Mouse (Mus musculus) heart, adult 2 months (tissue): Measurements from ENCODE around the gene Cdk14. TPM values are rescaled to one million over a fixed set of nuclear protein-coding genes. Genes with fewer than 3 reads are reported as not detected.

Experiments
- DNase-seq, 2 experiments: peaks; one replicate each; pipeline ENCODE4 v3.0.0; 2021
- H3K27ac ChIP-seq: fragments of 200-600 bp; 2 replicates; pipeline ENCODE4 v1.8.1; 2022
- H3K27me3 ChIP-seq: fragments of 200-500 bp; 2 replicates; pipeline ENCODE4 v1.6.1; 2012; ENCODE audit warnings: mild to moderate bottlenecking, low read length, inconsistent platforms, mixed read lengths; ENCODE audit not compliant: control insufficient read depth, insufficient read depth
- H3K36me3 ChIP-seq: fragments of 200-500 bp; 2 replicates; pipeline ENCODE4 v1.6.1; 2012; ENCODE audit warnings: low read length, inconsistent platforms; ENCODE audit not compliant: control insufficient read depth, insufficient read depth
- H3K4me1 ChIP-seq: fragments of 200-500 bp; 2 replicates; pipeline ENCODE4 v1.6.1; 2011; ENCODE audit warnings: low read length; ENCODE audit not compliant: control insufficient read depth, insufficient read depth
- H3K4me3 ChIP-seq: fragments of 200-600 bp; 2 replicates; pipeline ENCODE4 v1.8.1; 2022
- H3K79me2 ChIP-seq: fragments of 200-500 bp; replicated peaks from 2 replicates; pipeline ENCODE4 v1.6.1; 2012; ENCODE audit warnings: mild to moderate bottlenecking, inconsistent platforms, low read length, moderate library complexity, mixed read lengths; ENCODE audit not compliant: control insufficient read depth, insufficient read depth
- H3K9ac ChIP-seq: fragments of 200-500 bp; 2 replicates; pipeline ENCODE4 v1.6.1; 2012; ENCODE audit warnings: low read depth, mild to moderate bottlenecking, control low read depth, inconsistent platforms, low read length, mixed read lengths
- CTCF ChIP-seq: fragments of 200-600 bp; IDR thresholded peaks from 2 replicates; pipeline ENCODE4 v1.8.1; 2022; ENCODE audit warnings: antibody characterized with exemption, mild to moderate bottlenecking, moderate library complexity
- EP300 ChIP-seq: fragments of 200-500 bp; IDR thresholded peaks from 2 replicates; pipeline ENCODE4 v1.6.1; 2011; ENCODE audit warnings: low read depth, low read length, control low read depth; ENCODE audit not compliant: insufficient read depth
- POLR2A ChIP-seq: fragments of 200-500 bp; IDR thresholded peaks from 2 replicates; pipeline ENCODE4 v1.6.1; 2011; ENCODE audit warnings: mild to moderate bottlenecking, low read depth, low read length, control low read depth; ENCODE audit not compliant: insufficient read depth
- whole genome bisulfite sequencing: fragments of 180-500 bp; shearing (Covaris S2); methylation state at CpG from one replicate; pipeline ENCODE4 v1.1.7; 2018; 5-methylcytosine and 5-hydroxymethylcytosine counted together
- intact Hi-C: fragments of 180-260 bp; cut with DNase I; formaldehyde crosslinking; loops from one replicate; pipeline ENCODE4 v1.15.1; 2025
- polyA plus RNA-seq: library from polyadenylated mRNA; depleted of rRNA; stranded (reverse); fragments of >200 nt; gene quantifications from 2 replicates; pipeline ENCODE4 v1.2.3, GENCODE M21; 2012
- total RNA-seq, 2 experiments: library from RNA; stranded (reverse); gene quantifications; 2 replicates each; pipeline ENCODE4 v1.2.3; 2021

Gene Cdk14
- total and polyA plus RNA-seq, 3 experiments: 2.7 to 8.1 (median 7.6) TPM

- no peak for DNase-seq
- Histone ChIP-seq H3K36me3 (no peaks in the 10 kb centered on the region), H3K27me3 (no peaks in the 10 kb centered on the region; the same call in 1 of the 2 replicates), H3K4me1 (no peaks in the 10 kb centered on the region), H3K4me3 (no peak overlapping the region), H3K9ac (no peak overlapping the region), H3K79me2 (no peaks in the 10 kb centered on the region), H3K27ac (no peak overlapping the region)
- intact Hi-C loops: no loop called here
- WGBS: 95% methylated on average over 7 of the region's 7 CpGs
- TF ChIP-seq CTCF (no peak), EP300 (no peak), POLR2A (no peak)
Observed at GRCm38 (mm10) chr5:4814465-4815204, 605.5 kb downstream of the Cdk14 start.

DNA sequence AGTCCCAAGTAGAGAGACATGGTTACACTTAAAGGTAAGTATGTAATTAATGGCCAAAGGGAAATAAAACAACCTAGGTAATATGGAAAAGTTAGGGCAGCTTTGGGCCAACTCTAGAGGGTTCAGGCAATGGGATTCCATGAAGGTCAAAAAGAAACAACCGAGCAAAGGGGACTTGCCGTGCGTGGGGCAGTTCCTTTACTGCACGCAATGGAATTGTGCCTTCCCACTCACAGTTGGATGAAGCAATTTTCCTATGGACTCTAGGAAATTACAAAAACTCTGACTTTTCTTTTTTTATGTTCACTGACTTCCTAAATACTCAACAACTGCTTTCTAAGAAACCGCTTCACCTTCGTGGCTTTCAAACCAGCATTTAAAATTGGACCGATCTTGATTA lies 606.8 kb downstream of the Cdk14 start:
- TF ChIP-seq CTCF (no peak), POLR2A (no peak), EP300 (no peak)
- no peak overlapping the region for H3K27ac ChIP-seq
- H3K9ac ChIP-seq: no peak overlapping the region
- H3K4me1 ChIP-seq: no peaks in the 10 kb centered on the region
- no peaks in the 10 kb centered on the region; the same call in 1 of the 2 replicates for H3K27me3 ChIP-seq
- intact Hi-C loops: no loop called here
- H3K36me3 ChIP-seq: no peaks in the 10 kb centered on the region
- WGBS: 95% methylated on average over 7 of the region's 7 CpGs
- no peak overlapping the region for H3K4me3 ChIP-seq
- no peak for DNase-seq
- H3K79me2 ChIP-seq: no peaks in the 10 kb centered on the region

- Histone ChIP-seq H3K27ac (no peak overlapping the region), H3K9ac (no peak overlapping the region), H3K27me3 (no peaks in the 10 kb centered on the region; the same call in 1 of the 2 replicates), H3K4me3 (no peak overlapping the region), H3K36me3 (no peaks in the 10 kb centered on the region), H3K79me2 (no peaks in the 10 kb centered on the region), H3K4me1 (no peaks in the 10 kb centered on the region)
- no peak for DNase-seq
- TF ChIP-seq POLR2A: no peak
- no peak for TF ChIP-seq CTCF
- intact Hi-C loops: no loop called here
- WGBS: 90% methylated on average over 13 of the region's 13 CpGs
Observed at GRCm38 (mm10) chr5:4812036-4812729, 607.9 kb downstream of the Cdk14 start.

DNA sequence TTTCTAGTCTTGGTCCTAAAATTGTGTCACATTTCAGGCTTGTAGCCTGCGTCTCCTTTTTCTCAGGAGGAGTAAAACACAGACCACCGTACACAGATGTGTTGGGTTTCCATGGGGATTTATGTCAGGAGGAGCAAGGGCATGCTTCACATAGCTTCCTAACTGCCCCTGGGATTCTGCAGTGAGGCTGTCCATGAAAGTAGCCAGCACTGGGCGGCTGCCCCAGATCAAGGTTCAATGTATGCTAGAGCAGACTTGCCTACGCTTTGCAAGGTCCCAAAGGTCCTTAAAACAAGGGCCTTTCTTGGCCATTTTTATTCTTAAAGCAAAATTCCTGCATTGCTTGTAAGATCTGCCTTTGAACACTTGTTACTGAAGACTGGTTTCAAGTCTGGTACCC lies 614.9 kb downstream of the Cdk14 start:
- Histone ChIP-seq H3K79me2 (no peaks in the 10 kb centered on the region), H3K9ac (no peak overlapping the region), H3K36me3 (no peaks in the 10 kb centered on the region), H3K4me1 (no peaks in the 10 kb centered on the region), H3K27ac (no peak overlapping the region), H3K4me3 (no peak overlapping the region), H3K27me3 (no peaks in the 10 kb centered on the region)
- WGBS: 85% methylated on average over 4 of the region's 4 CpGs
- TF ChIP-seq EP300 (no peak), CTCF (no peak), POLR2A (no peak)
- DNase-seq: no peak
- intact Hi-C loops: no loop called here

GRCm38 (mm10) chr5:4803708-4804107 lies 616.4 kb downstream of the Cdk14 start:
- Histone ChIP-seq H3K79me2 (no peaks in the 10 kb centered on the region), H3K9ac (no peak overlapping the region), H3K27me3 (no peaks in the 10 kb centered on the region), H3K27ac (no peak overlapping the region), H3K4me1 (no peaks in the 10 kb centered on the region), H3K36me3 (no peaks in the 10 kb centered on the region), H3K4me3 (no peak overlapping the region)
- TF ChIP-seq POLR2A: no peak
- no peak for TF ChIP-seq EP300
- TF ChIP-seq CTCF: no peak
- 59% methylated on average over 5 of the region's 5 CpGs for WGBS
- DNase-seq: no peak
- intact Hi-C loops: no loop called here

GRCm38 (mm10) chr5:4801971-4802370 lies 618.1 kb downstream of the Cdk14 start:
- Histone ChIP-seq H3K27ac (no peak overlapping the region), H3K4me3 (no peak overlapping the region), H3K4me1 (no peaks in the 10 kb centered on the region), H3K9ac (no peak overlapping the region), H3K36me3 (no peaks in the 10 kb centered on the region), H3K79me2 (no peaks in the 10 kb centered on the region), H3K27me3 (no peaks in the 10 kb centered on the region)
- DNase-seq: no peak
- TF ChIP-seq POLR2A (no peak), CTCF (no peak), EP300 (no peak)
- intact Hi-C loops: no loop called here
